Mouse (Mus musculus) urinary bladder, adult 2 months (tissue): ENCODE data around the gene 1110004F10Rik. TPM values are rescaled to one million over a fixed set of nuclear protein-coding genes. Genes with fewer than 3 reads are reported as not detected.
"Not testable (repeated sequence)": the region's sequence is repeated elsewhere in the genome, so short reads cannot be mapped to it uniquely, and the experiment has no call there.

Experiments used
- DNase-seq: peaks from one replicate; pipeline ENCODE4 v3.0.0; 2022; ENCODE audit warnings: low spot score
- polyA plus RNA-seq: library from polyadenylated mRNA; depleted of rRNA; stranded (reverse); fragments of >200 nt; gene quantifications from 2 replicates; pipeline ENCODE4 v1.2.3, GENCODE M21; 2012; rRNA removed

Gene 1110004F10Rik
- polyA plus RNA-seq: 100 and 101 TPM in 2 replicates

DNA sequence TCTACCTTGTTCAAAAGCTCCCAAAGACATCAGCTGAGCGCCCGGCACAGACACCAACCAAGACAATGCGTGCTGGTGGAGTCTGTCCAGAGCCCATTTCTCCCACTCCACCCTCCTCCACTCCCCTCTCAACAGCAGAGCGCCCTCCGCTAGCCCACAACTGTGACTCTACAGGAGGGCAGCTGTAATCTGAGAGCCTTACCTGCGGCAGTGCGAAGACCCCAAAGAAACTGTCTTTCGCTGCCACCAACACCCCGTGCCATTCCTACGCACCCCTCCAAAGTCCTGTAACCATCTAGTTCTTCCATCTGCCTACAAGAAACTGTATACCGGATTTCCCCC lies at the start of gene 1110004F10Rik:
TSS of gene 1110004F10Rik (plus strand) at position 202 of the 342 bp plus-strand sequence.
- no peak for DNase-seq

DNA sequence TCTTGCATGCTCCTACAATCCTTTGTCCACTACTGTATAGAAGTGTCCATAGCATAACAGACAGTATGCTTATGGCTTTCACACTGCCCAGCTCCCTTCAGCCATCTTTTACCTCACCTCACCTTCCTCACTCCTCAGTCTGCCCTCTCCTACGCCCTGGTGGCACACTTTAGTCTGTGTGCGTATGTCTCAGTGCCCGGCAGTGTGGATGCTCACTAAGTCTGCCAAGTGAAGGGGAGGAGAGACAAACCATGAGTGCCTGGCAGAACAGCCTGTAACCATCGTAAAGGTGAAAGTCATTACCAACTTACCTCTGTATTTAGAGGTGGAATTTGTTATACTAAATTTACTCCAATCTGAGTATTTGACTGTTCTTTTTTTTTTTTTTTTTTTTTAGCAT lies 36.5 kb upstream of the 1110004F10Rik start:
- no peak for DNase-seq

DNA sequence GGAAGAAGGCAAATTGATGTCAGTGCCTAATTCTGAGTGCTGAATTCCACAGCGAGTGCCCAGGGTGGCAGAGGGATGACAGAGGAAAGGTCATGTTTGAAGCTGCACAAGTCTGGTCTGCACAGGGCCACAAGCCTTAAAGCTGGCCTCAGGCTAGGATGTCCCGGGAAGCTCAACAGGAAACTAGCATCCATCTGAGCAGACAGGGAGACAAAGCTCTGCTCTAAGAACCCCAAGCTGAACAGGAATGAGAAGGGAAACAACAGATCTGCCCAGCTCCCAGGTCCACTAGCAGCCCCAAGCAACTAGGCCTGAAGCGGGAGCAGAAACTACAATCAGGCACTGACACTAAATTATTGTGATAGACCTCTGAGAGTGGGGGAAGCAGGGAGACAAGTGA lies 9.2 kb upstream of the 1110004F10Rik start:
- no peak for DNase-seq

DNA sequence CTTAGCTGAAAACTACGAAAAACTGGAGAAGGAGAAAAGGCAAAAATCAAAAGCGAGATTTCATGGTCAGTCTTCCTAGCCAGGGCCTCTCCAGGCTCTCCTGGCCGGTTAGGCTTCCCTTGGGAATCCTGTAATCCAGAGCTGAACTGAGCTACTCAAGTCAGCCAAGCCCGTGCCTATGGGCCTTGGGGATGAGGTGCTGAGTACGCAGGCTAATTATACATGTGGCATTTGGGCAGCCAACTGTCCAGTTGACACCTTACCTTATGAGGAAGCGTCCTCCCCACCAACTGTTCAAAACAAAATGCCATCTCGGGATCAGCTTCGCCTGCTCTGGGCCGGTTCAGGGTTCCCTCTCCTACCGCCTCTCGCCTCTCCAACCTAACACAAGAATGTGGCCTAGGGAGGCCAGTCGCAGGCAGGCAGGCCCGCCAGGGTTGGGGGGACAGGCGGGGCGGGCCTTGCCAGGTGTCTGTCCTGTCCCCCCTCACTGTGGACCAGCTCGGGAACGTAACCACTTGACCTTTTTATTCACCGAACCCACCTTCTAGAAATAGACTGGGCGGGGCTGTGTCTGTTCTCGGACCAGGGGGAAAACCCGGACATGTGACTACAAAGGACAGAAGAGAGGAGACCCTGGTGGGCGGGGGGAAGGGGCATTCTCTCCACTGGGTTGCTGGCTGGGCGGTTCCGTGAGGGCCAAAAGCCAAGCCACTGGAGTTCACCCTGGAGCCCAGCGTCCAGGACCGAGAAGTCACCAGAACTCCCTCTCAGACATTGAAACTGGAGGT lies 8.4 kb upstream of the 1110004F10Rik start:
- DNase-seq: peak; percentile 41

DNA sequence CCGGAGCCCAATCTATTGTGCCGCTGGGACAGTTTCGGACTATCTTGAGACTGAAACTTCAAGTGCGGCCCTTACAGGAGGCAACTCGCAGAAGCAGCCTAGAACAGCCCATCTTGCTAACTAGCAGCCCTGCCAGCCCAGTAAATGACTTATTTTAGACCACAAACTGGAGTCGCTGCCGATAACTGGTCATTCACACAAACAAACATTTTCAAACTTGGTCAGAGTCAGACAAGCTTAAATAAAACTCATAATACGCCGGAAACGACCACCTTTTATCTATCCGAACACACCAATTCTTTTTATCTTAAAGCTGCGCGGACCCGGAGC lies 7.8 kb upstream of the 1110004F10Rik start:
- no peak for DNase-seq

DNA sequence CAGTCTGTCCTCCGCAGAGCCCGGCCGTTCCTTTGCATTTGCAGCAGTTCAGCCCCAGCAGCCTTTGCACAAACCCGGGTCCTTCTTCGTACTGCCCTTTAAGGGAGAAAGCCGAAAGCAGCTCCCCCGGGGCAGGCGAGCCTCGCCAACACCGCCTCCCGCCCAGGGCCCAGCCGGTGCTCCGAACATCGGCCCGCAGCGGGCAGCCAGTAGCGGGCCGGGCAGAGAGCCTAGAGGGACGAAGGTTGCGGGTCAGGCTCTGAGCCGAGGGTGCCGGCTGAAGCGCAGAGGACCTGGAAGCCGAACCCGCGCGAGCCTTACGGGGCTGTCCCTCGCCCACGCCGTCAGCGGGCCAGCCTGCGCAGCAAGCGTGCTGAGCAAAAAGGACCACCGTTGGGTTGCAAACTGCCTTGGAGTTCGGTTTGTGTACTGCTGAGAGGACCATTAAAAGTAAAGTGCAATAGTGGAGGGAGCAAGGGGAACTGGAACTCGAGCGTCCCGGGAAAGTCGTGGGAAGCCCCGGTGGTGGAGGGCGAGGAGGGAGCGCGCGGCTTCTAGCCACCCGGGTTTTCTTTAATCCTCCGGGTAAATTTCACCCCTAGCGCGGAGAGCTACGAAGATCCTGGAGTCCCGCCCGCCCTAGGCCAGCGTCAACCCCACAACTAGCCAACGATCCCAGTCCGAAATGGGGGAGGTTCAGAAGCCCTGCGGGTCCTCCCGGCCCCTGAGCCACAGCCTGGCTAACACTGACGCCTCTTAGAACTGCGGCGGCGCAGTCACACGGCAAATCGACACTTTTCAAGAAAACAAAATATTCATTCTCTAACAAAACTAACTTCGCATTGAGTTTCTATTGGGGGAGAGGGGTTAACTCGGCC lies 7.2 kb upstream of the 1110004F10Rik start:
- peak; percentile 70 for DNase-seq

DNA sequence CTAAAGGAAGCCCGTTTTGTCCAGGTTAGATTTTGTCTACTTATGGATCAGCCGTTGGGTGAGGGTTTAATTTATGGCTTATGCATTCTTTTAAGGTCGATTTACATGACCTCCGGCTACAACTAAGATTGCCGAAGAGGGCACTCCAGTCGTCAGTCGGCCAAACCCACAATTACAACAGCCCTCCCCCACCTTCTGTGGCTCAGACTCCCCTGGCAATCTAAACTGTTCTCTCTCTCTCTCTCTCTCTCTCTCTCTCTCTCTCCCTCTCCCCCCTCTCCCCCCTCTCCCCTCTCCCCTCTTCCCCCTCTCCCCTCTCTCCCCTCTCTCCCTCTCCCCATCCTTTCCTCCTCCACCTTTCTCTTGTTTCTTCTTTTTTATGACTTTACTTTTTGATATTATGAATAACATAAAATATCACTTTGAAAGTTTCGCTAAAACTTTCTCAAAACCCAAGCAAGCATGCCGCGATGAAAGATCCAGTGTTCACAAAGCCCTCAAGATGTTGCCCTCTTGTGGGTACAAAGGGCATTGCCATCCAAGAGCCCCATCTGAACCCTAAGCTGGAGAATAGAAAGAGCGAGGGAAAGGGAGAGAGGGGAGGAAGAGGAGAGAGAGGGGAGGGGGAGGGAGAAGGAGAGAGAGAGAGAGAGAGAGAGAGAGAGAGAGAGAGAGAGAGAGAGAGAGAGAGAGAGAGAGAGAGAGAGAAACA lies 6.4 kb upstream of the 1110004F10Rik start:
- DNase-seq: no peak

DNA sequence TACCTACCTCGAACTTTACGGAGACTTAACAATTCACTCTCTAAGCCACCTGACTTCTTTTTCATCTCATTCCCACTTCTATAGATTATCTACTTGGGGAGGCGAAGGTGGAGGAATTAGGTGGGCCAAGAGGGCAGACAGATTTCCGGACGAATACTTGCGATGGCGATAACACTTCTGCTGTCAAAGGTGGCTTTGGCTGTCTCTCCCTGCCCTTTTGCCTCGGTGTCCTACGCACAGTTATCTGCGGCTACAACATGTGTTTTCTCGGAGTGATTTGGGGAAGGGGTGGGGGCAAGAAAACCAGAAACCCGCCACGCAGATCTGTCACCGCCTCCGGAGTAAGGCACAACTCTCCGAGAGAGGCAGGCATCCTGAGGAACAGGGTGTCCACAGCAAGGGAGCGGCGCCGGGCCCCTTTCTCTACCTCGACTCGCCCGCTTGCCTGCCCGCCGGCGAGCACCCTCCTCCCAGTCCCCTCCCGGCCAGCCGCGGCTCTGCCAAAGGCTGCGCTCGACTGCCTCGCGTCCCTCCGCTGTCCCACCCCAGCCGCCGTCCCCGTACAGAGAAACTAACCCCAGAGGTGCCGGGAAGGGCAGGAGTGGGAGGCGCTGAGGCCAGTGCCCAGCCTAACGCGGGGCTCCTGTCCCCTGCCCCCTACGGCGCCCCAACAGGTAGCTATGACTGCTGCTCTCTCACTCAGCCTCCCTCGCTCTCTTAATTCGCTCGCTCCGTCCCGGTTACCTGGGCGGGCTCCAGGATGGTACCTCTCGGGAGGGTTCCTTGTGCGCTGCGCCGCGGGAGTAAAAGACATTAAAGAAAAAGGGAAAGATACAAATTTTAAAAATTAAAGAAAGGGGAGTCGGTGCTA lies 5.6 kb upstream of the 1110004F10Rik start:
- peak; percentile 63 for DNase-seq

DNA sequence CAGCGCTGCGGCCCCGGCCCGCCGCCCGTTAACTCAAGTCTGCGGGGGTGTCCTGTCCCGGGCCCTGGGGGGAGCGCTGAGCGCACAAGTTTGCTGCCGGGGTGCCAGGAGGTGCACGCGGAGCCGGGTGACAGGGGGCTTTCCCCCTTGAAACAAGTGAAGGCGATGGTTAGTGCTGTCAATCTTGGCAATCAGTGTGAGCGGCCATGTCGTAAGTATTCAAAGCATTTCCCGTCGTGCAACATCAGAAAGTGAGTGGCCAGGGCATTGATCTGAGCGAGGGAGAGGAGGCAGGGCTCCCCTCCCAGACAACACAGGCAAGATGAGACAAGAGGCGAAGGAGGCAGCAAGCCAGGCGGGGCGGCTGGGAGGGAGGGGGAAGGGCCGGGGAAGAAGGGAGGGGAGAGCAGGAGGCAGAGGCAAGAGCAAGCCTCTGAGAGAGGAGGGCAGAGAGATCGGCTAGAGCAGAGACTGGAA lies 4.9 kb upstream of the 1110004F10Rik start:
- peak; percentile 40 for DNase-seq

DNA sequence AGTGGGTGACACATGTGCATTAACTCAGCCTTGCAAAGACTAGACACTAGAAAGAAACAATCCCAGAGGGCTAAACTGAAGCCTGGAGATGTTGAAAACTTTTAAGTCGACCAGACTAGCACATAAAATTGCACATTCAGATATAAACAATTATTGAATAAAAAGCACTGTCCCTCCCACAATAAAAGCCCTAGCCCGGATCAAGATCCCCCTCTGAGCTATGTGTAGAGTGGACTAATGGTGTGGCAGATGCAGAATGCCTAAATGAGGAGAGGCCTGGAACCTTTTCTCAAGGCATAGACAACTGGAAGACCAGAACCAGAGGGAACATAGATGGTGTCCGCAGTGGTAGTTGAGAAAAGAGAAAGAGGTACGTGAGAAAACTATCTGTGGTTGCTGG lies 3.7 kb upstream of the 1110004F10Rik start:
- DNase-seq: no peak

DNA sequence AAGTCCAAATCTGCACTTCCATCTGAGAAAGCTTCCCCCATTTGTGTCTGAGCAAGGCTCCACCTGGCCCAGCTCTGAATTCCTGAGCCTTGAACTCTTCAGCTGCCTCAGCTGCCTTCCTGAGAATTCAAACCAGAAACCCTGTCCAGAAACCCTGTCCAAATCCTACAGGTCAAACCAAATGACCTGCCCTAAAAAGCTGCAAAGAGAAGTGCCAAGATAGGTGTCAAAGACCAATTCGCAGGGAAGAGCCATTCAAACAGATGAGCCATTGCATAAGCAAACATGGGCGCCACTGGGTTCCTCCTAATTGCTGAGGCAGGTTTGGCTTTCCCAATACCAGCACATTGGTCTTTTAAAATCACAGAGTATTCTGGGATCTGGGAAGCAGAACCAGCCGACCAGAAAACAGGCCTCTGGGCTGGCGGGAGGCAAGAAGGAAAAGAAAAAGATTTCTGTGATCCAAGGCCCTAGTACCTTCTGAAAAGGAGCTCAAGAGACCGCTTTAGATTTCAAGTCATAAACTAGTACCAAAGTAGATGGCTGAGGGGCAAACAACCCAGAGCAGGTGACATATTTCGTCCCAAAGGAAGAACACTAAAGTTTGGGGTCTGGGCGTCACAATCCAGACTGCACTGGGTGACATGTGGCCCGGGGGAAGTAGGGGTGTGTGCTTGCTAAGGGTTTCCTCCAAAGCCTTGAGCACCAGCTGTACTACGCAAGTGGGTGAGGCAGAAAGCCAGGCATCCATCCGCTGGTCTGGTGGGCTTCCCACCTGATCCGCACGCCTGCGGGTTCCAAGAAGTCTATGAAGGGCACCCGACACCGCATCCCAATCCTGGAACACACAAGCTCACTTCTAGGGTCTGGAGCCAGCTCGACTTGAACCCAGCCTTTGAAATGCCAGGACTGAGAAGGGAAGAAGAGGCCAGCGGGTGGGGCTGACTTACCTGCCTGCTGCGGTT lies 2.3 kb upstream of the 1110004F10Rik start:
- DNase-seq: no peak

DNA sequence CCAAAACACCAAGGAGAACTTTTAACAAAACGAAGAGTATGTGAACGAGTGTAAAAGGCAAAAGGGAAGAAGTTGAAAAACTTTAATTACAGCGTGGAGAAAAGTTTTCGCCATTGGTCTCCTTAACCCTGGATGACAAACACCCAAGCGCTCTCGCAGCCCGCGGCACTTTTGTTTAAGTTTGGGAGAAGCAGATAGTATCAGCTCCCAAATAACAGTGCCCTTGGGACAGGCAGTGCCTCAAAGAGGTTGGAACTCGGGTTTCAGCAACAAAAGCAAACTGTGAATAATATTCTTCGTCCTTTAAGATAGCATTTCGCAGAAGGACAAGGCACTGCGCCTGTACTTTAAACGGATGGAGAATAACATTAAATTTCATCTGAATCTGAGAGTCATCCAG lies 1.2 kb upstream of the 1110004F10Rik start:
- DNase-seq: no peak

DNA sequence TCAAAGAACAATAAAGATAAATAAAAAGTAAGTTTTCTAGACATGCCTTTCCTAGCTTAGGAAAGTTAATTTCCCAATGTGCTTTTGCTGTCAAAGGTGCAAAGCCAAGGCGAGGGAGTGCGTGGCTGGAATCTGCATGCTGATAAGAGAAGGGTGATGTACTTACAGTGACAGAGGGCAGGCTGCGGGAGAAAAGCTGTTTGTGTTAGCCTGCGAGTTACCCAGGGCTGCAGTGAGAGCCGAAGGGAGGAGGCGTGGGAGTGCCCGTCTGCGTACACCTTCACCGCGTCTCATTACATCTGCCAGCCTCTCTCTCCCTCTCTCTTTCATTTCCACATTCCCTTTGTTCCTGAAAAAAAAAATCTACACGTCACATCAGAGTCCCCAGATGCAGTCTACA lies 686 bp upstream of the 1110004F10Rik start, which contains the start of gene Sox6:
TSS of gene Sox6 (minus strand) at position 286 of the 400 bp plus-strand sequence.
- DNase-seq: no peak

DNA sequence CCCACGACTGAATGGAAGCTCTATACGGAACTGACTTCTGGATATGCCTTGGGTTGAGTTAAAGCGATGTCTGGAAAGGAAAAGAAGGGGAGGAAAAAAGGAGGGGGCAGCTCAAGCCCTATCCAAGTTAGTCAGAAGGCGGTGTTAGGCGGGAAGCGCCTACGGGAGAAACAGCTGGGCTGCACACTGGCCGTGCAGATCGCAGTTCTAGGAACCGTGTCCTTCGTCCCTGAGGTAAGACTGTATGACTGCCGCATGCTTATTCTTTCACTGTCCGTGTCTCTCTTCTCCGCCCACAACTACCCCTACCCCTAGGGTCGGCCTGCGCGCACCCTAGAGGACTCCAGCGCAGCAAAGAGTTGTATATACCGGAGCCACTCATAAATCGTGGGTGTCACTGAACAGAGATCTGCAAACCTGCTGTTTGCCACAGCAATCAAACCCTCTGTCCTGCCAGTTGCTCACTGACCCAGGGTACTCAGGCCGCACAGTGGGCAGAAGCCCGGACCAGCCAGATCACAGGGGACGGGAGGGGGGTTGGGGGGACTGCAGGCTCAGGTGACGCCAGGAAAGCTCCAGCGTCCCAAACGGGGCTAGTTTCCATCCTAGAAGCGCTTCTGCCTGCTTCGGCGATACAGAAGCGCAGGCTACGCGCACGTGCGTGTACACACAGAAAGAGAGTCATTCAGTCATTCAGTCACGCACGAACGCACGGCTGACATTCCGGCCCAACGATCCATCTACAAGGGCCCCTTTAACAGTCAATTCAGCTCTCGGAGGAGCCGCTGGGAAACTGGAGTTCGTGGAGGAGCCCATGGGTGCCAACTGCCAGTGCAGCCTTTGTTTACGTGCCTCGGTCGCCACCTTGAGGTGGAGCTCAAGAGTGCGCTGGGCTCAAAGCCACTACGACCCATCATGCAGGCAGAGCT lies 605 bp downstream of the 1110004F10Rik start:
- DNase-seq: peak; percentile 72

DNA sequence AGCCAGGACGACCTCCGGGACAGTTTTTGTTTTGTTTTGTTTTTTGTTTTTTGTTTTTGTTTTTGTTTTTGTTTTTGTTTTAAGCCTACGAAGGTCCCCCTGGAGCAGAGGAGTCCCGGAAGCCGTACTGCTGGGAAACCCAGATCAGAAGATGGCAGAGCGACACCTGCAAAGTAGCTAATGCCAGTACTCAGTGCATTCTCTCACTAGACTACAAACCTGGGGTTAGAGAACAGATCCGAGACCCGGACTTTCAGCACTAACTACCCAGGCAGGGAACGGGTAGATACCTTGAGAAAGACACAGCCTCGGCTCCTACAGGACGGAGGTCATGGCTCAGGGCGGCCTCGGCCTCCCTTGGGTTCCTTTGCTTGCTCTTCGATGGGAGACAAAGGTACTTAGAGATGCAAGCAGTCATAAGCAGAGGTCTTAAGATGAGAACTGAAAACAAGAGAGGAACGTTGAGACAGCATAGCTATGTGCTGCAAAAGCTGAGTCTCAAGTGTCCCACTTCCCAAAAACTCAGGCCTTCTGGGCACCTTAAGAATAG lies 1.3 kb downstream of the 1110004F10Rik start:
- no peak for DNase-seq

DNA sequence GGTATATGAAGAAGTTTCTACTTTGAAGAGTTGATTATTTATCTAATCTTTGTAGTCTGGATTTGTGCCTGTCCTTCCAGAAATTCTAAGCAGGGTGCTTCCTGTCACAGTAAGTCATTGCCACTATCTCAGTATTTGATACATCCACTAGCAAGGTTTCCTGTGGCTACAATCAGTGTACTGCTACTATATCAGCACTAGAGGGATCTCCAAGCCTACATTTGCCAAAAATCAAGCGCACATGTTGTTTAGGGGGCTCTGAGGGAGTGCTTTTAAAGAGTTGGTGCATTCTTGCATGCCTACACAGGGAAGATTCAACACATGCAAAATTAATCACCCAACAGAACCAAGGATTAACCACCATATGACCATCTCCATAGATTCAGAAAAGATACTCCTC lies 21.5 kb downstream of the 1110004F10Rik start:
- DNase-seq: no peak

DNA sequence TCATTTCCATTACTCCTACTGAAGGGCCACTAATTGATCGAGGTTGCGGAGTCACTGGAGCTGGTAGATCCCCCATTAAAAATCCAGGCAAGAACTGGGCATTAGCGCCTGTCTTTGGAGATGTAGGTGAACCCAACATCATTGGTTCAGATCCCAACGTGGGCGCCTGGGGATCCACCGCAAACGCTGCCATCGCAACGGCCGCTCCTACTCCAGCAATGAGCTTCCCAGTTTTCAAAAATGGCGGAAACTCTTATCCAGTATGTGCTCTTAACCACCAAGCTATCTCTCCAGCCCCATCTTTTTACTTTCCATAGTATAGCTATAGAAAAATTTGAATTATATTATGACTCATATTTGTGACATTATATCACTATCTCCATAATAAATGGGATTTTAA lies 45.2 kb downstream of the 1110004F10Rik start, which contains the start of gene Gm4353:
TSS of gene Gm4353 (minus strand) at position 270 of the 400 bp plus-strand sequence.
- not testable (repeated sequence) for DNase-seq

DNA sequence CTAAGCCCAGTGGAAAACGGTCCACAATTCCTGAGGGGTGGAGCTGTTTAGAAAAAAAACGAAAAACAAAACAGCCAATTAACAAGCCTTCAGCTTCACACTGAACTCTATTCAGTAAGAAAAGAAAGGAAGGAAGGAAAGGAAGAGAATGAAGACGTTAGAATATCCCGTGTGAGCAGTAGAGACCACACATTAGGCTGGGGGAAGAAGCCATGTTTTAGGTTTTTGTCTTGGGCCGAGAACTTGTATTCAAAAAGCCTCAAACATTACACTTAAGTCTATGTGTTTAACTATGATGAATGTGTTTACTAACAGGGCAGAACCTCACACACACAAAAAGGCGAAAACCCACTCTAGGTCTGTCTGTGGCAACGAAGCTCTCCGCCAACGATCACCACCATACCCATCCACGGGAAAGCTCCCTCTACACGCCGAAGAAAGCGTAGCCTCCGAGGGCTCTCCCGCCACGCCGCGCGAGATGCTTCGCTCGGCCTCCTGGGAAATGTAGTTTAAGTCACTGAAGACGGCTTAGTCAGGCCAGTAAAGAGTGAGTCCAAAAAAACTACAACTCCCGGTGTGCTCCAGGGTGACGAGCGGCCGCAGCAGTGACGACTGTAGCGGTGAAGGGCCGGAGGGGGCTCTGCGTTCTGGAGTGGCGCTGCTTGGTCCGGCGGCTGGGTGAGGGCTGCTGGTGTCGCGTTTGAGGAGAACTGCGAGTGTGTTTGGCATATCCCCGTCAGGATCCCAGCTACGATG lies 53.7 kb downstream of the 1110004F10Rik start:
- peak; percentile 85 for DNase-seq
